Comparison of ENCODE assay signal across 9 mouse cellular contexts in genomic region chr15:91502661-91503060, GRCm38 (mm10).
A peak's percentile ranks its signal among the peaks of the same experiment; 100 is the strongest.
DNase-seq lines count a peak whose midpoint lies in the region.
"Had no signal": no experiment of that assay in that cellular context is flagged by ENCODE, and none has a peak within 500 bp of the region (broad histone marks: within the 10 kb centered on the region; RNA-seq: fewer than 3 reads in every experiment).

No protein-coding gene starts in this region.

- peak; percentile 52 for DNase-seq in kidney, postnatal 10 days
- no peak for DNase-seq in kidney, adult 8-10 months
- peak; percentile 27 for DNase-seq in 3T3-L1 (ENCODE audit: low read depth, low spot score)
- peak; percentile 34 for DNase-seq in brain, embryonic 18.5 days (ENCODE audit: low read depth, low spot score)
- peak; percentile 32 for DNase-seq in kidney, postnatal 14 days
- DNase-seq in spleen, postnatal 4 days (ENCODE audit: low spot score in 2 of 2): no peak
- no peak for DNase-seq in adrenal gland, adult 8-10 months
- no peak for DNase-seq in urinary bladder, adult 2 months (ENCODE audit: low spot score)
- DNase-seq: liver had no signal

Comparison
In these comparisons a context has a peak if more than half of its experiments do, and no peak if none do; other contexts are left out.
1. DNase-seq: peak in kidney, postnatal 10 days (single experiment), 3T3-L1 (single experiment), brain, embryonic 18.5 days (single experiment) and kidney, postnatal 14 days (single experiment); none in kidney, adult 8-10 months (0 of 2), spleen, postnatal 4 days (0 of 2), adrenal gland, adult 8-10 months (single experiment) and urinary bladder, adult 2 months (single experiment).